Mouse (Mus musculus) cerebellum, postnatal 14 days (tissue): ENCODE data around the gene Smad3.
A peak's percentile ranks its signal among the peaks of the same experiment; 100 is the strongest.

ENCODE experiments used
- DNase-seq, 2 experiments: peaks; one replicate each; pipeline ENCODE4 v3.0.0; 2021; ENCODE audit warnings: mixed read lengths in 2 of 2

Smad3 gene

DNA sequence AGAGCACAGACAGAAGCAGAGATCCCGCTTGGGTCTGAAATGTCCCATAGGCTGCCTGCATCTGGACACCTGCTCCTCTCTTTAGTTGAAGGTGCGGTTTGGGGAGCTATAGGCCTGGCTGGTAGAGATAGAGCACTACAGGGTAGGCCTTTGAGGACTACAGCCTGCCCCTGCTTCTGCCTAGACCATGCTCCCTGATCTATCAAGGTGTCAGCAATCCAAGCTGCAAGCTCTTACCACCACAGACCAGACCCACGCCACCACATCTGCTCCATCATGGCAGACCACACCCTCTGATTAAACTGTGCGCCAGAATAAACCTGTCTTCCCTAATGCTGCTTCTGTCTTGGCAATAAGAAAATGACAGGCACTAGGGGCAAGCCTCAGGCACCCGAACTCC lies 13.2 kb downstream of the Smad3 start:
- no peak for DNase-seq

DNA sequence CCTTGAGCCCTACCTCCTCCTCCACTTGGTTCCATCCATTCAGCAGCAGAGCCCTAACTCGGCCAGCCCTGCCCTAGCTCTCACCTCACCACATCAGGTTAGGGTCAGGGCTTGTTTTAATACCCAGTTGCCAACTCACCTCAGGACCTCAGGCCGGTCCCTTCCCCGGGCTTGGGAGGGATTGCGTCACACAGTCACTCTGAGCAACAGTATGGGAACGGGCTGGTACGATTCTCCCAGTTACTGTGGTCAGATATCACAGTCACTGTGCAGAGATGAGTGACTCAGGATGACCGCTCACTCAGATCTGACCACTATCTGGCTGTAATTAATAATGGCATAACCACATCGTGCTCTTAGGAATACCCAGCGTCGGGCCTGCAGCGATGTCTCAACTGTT lies 14.0 kb downstream of the Smad3 start:
- no peak for DNase-seq

- DNase-seq: no peak
These were observed 14.7 kb downstream of the Smad3 start for GRCm38 (mm10) chr9:63742887-63743660.

DNA sequence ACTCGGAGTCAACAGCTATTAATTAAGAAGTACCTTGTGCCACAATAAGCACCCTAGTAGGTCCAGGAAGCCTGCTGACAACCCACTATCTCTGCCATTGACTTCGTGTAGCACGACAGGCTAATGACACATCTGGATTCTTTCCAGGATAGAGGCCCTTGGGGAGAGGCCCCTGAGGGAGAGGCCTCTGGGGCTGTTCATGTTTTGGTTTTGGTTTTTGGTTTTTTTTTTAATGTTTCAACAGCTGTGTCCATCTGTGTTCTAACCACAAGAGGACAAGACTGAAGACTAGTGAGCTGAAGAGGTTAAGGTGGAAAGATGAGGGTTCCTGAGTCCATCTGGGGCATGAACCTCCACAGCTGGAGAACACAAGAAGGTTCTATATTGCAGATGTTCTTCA lies 15.5 kb downstream of the Smad3 start:
- DNase-seq: no peak

- DNase-seq: no peak
These were observed 16.0 kb downstream of the Smad3 start for GRCm38 (mm10) chr9:63741792-63742191.

GRCm38 (mm10) chr9:63740320-63740841 lies 17.4 kb downstream of the Smad3 start:
- DNase-seq: no peak

DNA sequence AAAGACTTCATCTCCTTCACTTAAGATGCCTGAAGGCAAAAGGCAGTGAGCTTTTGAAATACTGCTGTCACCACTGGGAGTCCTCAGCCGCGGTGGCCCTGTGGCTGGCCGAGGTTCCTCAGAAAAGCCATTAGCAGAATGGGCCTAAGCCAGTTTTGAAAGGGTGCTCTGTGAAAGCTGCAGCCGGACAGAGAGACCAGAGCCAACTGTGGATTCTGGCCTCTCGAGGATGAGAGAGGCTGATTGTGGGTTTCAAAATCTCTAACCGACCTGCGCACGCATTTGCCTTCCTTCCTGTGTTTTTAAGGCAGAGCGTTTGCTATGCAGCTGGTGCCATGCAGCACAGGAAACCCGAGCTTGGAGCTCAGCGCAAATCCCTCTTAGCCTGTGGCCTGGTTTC lies 19.0 kb downstream of the Smad3 start:
- DNase-seq: no peak

DNA sequence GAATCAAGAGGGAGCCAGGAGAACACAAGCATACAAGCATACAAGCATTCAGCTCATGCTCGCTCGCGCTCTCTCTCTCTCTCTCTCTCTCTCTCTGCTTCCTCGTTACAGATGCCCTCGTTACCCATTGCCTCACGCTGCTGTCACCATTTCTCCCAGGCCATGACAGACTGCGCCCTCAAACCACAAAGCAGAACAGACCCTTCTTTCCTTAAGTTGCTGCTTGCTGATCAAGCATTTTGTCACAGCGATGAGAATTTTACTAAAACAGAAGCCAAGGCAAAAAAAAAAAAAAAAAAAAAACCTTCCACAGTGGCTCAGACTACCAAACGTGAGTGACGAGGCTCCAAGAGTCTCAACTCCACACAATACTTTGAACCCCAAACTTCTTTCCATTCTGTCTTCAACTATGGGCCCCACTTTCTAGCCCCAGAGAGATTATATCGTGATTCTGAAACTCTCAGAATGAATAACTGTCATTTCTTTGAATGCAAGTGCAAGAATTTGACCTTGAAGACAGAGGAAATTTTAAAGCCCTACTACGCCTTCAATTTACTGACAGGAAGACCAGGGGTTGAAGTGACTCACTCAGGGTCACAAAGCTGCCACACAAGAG lies 19.6 kb downstream of the Smad3 start:
- no peak for DNase-seq

DNA sequence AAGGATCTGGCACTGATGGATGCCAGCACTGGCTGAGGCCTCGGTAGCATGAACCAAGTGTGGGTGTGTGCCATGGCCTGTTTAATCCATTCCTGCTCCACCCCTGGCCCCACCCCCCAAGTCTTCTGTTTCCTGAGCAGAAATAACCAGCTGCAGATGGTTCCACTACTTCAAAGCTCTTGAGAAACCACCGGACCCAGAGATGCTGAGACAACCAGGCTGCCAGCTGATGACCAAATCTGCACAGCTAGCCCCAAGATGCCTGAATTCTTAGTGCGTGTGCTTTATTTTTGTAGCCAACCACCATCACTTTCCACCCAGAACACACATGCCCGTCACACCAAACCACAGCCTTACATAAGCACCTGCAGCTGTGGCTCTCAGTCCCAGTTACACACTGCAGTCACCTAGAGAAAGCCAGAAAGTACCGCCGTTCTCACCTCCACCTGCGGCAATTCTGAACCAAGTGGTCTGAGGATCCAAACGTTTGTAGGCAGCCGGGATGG lies 20.3 kb downstream of the Smad3 start:
- peak in 1 of 2 experiments; percentile 39 for DNase-seq

DNA sequence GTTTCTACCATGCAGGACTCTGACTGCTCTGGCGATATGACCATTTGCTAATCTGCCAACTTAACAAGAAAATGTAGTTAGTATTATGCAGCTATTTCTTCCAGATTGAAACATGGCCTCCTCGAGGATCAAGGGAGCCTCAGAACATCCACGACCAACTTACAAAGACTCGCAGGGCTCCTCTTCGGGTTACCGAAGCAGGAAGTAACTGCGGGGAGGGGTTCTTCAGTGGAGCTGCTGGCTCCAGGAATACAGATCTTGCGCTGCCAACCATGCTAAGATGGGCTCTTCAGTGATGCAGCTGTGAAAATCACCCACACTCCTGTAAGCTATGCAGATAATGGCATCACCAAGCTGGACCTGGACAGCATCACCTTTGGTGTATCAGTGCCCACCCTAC lies 23.5 kb downstream of the Smad3 start:
- no peak for DNase-seq

DNA sequence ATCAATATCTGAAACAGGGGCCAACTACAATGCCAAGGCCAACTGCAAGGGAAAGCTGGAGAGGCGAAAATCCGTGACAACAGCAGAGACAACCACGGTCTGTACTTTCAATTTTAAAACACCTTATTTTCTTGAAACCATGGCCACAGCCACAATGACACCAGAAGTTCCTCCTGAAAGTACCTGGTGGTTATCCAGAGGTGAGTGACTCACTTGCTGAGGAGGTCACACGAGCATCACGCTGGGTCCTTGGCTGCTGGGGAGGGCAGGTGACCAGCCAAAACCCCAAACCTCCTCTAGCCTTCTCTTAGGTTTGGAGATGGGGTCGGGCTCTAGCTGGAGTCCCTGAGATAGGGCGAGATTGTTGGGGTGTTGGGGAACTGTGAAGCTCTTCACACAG lies 25.1 kb downstream of the Smad3 start:
- DNase-seq: no peak

GRCm38 (mm10) chr9:63731114-63731828 lies 26.5 kb downstream of the Smad3 start:
- no peak for DNase-seq

DNA sequence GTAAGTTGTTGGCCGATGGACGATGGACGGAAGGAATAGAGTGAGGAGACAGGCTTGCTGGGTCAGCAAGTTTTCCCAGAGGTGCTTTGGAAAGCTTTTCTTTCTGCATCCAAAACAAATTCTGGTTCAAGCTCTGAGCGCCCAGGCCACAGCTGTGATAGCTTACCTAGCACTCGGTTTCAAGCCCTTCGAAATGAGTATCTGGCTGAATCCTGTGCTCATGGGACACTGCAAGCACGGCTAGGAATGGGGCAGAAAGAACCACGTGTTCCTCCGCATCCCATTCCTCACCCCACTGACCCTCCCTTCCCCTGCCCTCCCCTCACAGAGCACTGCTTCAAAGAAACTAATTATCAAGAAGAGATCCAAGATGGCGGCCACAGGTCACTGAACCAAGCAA lies 28.8 kb downstream of the Smad3 start:
- DNase-seq: no peak

DNA sequence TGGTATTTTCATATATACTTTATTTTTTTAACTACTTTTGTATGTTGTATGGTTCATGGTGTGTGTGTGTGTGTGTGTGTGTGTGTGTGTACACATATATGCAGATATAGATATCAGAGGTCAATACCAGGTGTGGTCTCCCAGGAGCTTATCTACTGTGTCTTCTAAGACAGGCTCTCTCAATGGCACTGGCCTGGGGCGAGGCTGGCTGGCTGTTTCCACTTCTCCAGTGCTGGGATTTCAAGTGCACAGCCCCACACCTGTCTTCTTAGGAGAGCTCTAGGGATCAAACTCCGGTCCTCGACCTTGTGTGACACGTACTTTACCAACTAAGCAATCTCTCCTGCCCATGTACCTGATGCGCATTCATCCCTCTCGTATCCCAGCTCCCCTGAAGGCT lies 30.7 kb downstream of the Smad3 start:
- no peak for DNase-seq

DNA sequence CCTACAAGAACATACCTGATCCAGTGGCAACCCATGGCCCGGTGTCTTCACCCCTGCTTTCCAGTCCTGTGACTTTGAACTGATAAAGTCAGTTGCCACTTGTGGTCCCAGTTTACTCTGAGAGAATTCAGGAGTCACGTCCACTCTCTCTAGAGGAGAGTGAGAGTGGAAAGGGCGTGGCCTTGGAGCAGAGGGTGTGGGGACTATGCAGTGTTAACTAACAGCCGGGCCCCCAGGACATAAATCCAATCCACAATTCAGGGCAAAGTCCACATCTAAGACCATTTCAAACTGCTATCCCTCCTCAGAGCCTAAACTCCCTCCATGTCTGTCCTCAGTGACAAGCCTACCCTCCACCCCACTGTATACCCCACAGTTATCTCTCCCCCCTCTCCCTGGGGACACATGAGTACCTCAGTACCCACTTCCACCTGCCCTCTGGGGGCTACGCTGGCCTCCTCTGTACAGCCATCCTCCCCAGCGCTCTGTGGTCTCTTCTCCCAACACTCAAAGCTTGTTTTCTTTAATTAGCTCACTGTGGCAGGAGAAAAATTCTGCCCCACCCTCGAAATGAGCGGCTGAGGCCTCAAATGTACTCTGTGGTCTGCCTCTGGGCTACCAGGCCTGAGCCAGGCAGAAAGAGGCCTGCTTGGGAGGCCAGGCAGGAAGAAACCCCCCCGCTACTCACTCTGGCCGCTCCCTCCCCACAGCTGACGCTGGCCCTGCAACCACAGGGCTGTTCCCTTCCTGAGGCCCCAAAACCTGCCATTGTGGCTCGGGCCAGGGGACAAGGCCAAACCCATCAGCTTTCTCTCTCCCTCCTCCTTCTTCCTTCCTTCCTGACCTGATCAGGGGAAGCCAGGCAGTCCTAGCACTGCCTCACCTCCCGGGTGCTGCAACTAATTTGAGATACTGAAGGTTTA lies 31.4 kb downstream of the Smad3 start:
- no peak for DNase-seq

- no peak for DNase-seq
These were observed 33.0 kb downstream of the Smad3 start for GRCm38 (mm10) chr9:63724750-63725149.

- DNase-seq: no peak
These were observed 34.9 kb downstream of the Smad3 start for GRCm38 (mm10) chr9:63722918-63723317.

- DNase-seq: no peak
These were observed 35.4 kb downstream of the Smad3 start for GRCm38 (mm10) chr9:63722350-63722749.

- no peak for DNase-seq
These were observed 36.1 kb downstream of the Smad3 start for GRCm38 (mm10) chr9:63721573-63722275.

DNA sequence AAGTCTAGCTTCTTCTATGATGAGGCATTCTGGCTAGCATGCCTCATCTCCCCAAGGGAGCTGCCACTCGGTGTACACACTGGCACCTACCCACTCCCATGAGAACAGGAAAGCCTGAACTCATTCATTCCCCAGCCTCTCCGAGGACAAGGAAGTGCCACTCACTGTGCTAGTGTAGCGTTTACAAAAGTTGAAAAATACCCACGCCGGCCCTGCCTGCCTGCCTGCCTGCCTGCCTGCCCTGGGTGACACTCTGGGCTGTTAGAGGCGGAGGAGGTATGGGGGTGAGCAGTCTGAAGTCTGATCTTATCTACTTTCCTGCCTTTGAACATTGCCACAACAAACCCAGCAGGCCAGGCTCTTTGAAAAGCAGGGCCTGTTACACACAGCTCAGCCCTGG lies 37.1 kb downstream of the Smad3 start:
- no peak for DNase-seq

GRCm38 (mm10) chr9:63719770-63720440 lies 37.9 kb downstream of the Smad3 start:
- DNase-seq: peak; percentile 59 to 62
